15 mouse cellular contexts compared by ENCODE assay signal in the genomic region with DNA sequence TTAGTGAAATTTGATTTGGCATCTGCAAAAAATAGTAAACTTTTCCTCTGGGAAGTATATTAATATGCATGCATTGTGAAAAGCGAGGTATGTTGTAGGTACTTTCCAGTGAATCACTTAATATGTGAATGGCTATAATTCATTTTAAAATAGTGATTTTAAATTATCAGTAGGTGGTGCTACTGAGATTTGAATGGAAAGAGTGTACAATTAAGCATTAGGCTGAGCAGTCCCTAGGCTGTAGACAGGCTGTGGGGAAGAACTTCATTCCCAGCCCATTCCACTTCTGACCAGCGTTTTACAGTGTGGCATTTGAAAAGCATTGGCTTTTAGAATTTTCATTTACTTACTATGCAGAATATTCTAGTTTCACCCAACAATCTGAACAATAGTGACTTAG. TPM values are rescaled to one million over a fixed set of nuclear protein-coding genes. Genes with fewer than 3 reads are reported as not detected.
DNase-seq lines count a peak whose midpoint lies in the region; ATAC-seq and TF ChIP-seq lines count a peak whose summit lies in the region.
"Had no signal": no experiment of that assay in that cellular context is flagged by ENCODE, and none has a peak within 500 bp of the region (broad histone marks: within the 10 kb centered on the region; RNA-seq: fewer than 3 reads in every experiment).

No protein-coding gene starts in this region.

- WGBS in heart, postnatal 0 days: 60% methylated on average over 2 of the region's 2 CpGs
- WGBS in lung, embryonic 16.5 days: 66% methylated on average over 2 of the region's 2 CpGs
- 58% methylated on average over 2 of the region's 2 CpGs for WGBS in lung, adult 2 months
- 79% methylated on average over 2 of the region's 2 CpGs for WGBS in intestine, embryonic 15.5 days

- H3K4me3 ChIP-seq in heart, postnatal 0 days (ENCODE audit: low read depth, low read length): no peak overlapping the region
- H3K4me3 ChIP-seq in lung, embryonic 16.5 days (ENCODE audit: low read length): no peak overlapping the region
- no peak overlapping the region for H3K4me3 ChIP-seq in lung, adult 2 months (replicated peaks; ENCODE audit: extremely low read depth, low read depth, low read length)
- H3K4me3 ChIP-seq in intestine, embryonic 15.5 days (replicated peaks): no peak overlapping the region
- H3K4me3 ChIP-seq: liver, embryonic 13.5 days had no signal

- no peaks in the 10 kb centered on the region for H3K27me3 ChIP-seq in heart, postnatal 0 days (ENCODE audit: control insufficient read depth, insufficient read depth, low read length)
- H3K27me3 ChIP-seq in lung, embryonic 16.5 days (ENCODE audit: control insufficient read depth, insufficient read depth, low read depth, low read length): no peaks in the 10 kb centered on the region
- H3K27me3 ChIP-seq in intestine, embryonic 15.5 days (replicated peaks): no peaks in the 10 kb centered on the region
- H3K27me3 ChIP-seq in splenic B cell, adult 2 months (ENCODE audit: control insufficient read depth, insufficient read depth, low read length, poor library complexity, severe bottlenecking): no peaks in the 10 kb centered on the region
- H3K27me3 ChIP-seq: liver, embryonic 13.5 days had no signal

- ATAC-seq in heart, postnatal 0 days (ENCODE audit: insufficient read depth, low read depth): no peak
- peak; percentile 61; the same call in 1 of the 2 replicates for ATAC-seq in lung, embryonic 16.5 days (ENCODE audit: low read depth)
- peak; percentile 53; the same call in 1 of the 2 replicates for ATAC-seq in intestine, embryonic 15.5 days

- H3K4me1 ChIP-seq in heart, postnatal 0 days (ENCODE audit: control insufficient read depth, insufficient read depth): peaks cover 5% of the 10 kb centered on the region
- H3K4me1 ChIP-seq in lung, embryonic 16.5 days (replicated peaks; ENCODE audit: control insufficient read depth, insufficient read depth, low read length): no peaks in the 10 kb centered on the region
- H3K4me1 ChIP-seq in lung, adult 2 months (ENCODE audit: control insufficient read depth, insufficient read depth, low read length): peaks cover 5% of the 10 kb centered on the region; the same call in 1 of the 2 replicates
- H3K4me1 ChIP-seq in intestine, embryonic 15.5 days (replicated peaks): no peaks in the 10 kb centered on the region

- no peaks in the 10 kb centered on the region for H3K36me3 ChIP-seq in heart, postnatal 0 days (replicated peaks; ENCODE audit: control insufficient read depth, insufficient read depth, low read length)
- H3K36me3 ChIP-seq in lung, embryonic 16.5 days (ENCODE audit: control insufficient read depth, insufficient read depth, low read length): no peaks in the 10 kb centered on the region
- no peaks in the 10 kb centered on the region for H3K36me3 ChIP-seq in intestine, embryonic 15.5 days
- H3K36me3 ChIP-seq in splenic B cell, adult 2 months (ENCODE audit: control insufficient read depth, insufficient read depth, low read length, poor library complexity, severe bottlenecking): no peaks in the 10 kb centered on the region
- H3K36me3 ChIP-seq: liver, embryonic 13.5 days had no signal

- TF ChIP-seq POLR2A in lung, adult 2 months (IDR thresholded peaks at IDR 0.05; ENCODE audit: borderline replicate concordance, extremely low read depth, low read depth, low read length): no peak

- no peaks in the 10 kb centered on the region for H3K9me3 ChIP-seq in heart, postnatal 0 days (replicated peaks; ENCODE audit: control insufficient read depth, low read length)
- no peaks in the 10 kb centered on the region for H3K9me3 ChIP-seq in lung, embryonic 16.5 days (ENCODE audit: control insufficient read depth, low read length)
- H3K9me3 ChIP-seq in intestine, embryonic 15.5 days: no peaks in the 10 kb centered on the region
- H3K9me3 ChIP-seq: liver, embryonic 13.5 days had no signal

- no peak overlapping the region for H3K9ac ChIP-seq in heart, postnatal 0 days (replicated peaks; ENCODE audit: low read depth, low read length)
- H3K9ac ChIP-seq in lung, embryonic 16.5 days (ENCODE audit: low read length): no peak overlapping the region
- no peak overlapping the region for H3K9ac ChIP-seq in intestine, embryonic 15.5 days
- H3K9ac ChIP-seq: liver, embryonic 13.5 days had no signal

- peak; percentile 30 for TF ChIP-seq CTCF in heart, postnatal 0 days (IDR thresholded peaks at IDR 0.05; ENCODE audit: low read depth)
- TF ChIP-seq CTCF in lung, adult 2 months (IDR thresholded peaks at IDR 0.05; ENCODE audit: insufficient read depth, low read length): no peak

- H3K4me2 ChIP-seq in heart, postnatal 0 days (ENCODE audit: low read depth, low read length): no peak overlapping the region
- no peak overlapping the region for H3K4me2 ChIP-seq in lung, embryonic 16.5 days (ENCODE audit: low read depth, low read length)
- no peak overlapping the region for H3K4me2 ChIP-seq in intestine, embryonic 15.5 days (replicated peaks)
- H3K4me2 ChIP-seq: liver, embryonic 13.5 days had no signal

- no peak overlapping the region for H3K27ac ChIP-seq in heart, postnatal 0 days (ENCODE audit: low read depth)
- no peak overlapping the region for H3K27ac ChIP-seq in lung, embryonic 16.5 days (ENCODE audit: low read length)
- no peak overlapping the region for H3K27ac ChIP-seq in intestine, embryonic 15.5 days
- H3K27ac ChIP-seq: liver, embryonic 13.5 days had no signal

- no peak for TF ChIP-seq EP300 in heart, postnatal 0 days (IDR thresholded peaks at IDR 0.05; ENCODE audit: low read depth)

- peak; percentile 21 for DNase-seq in heart, postnatal 0 days (ENCODE audit: low spot score)
- no peak for DNase-seq in heart, postnatal 4 days
- DNase-seq in lung, adult 2 months: no peak
- DNase-seq in splenic B cell, adult 2 months (ENCODE audit: low read depth, low spot score): peak; percentile 7
- no peak for DNase-seq in B cell, adult 2 months
- DNase-seq: adrenal gland, postnatal 36 days; cerebellum, adult 11-12 months; heart, adult 18-20 months; kidney, postnatal 14 days; liver, embryonic 13.5 days had no signal

RNA-seq across cellular contexts. Expression of gene Tmem236, which starts 14.6 kb away (rescaled TPM):
- 1.2 TPM in 1 of 2 replicates, not detected in the other for total RNA-seq in heart, postnatal 0 days (2014; rRNA removed; ENCODE audit: low replicate concordance)
- polyA plus RNA-seq in heart, postnatal 0 days (2015; fragmentation: Nextera tagmentation; extraction: Ambion mirVana): 0.04 and 0.07 TPM in 2 replicates
- under 1 TPM; 0.21 to 0.25 TPM for total RNA-seq in heart, postnatal 4 days (2021)
- polyA plus RNA-seq in lung, embryonic 16.5 days (2015; fragmentation: Nextera tagmentation; extraction: Ambion mirVana): 0.05 and 0.08 TPM in 2 replicates
- polyA plus RNA-seq in lung, adult 2 months (2012; rRNA removed): 0.12 TPM in 1 of 2 replicates, not detected in the other
- 15.4 and 18.5 TPM in 2 replicates for polyA plus RNA-seq in intestine, embryonic 15.5 days (2015; fragmentation: Nextera tagmentation; extraction: Ambion mirVana)
- total RNA-seq: heart, adult 18-20 months; hematopoietic stem cell, adult 5-6 weeks; megakaryocyte-erythroid progenitor cell, adult 5-6 weeks; neutrophil, adult 5-6 weeks had no signal
- polyA plus RNA-seq: liver, embryonic 13.5 days had no signal

Comparison
In these comparisons a context has a peak if more than half of its experiments do, and no peak if none do; other contexts are left out.
1. DNase-seq: peak in heart, postnatal 0 days (single experiment) and splenic B cell, adult 2 months (single experiment); none in heart, postnatal 4 days (single experiment), lung, adult 2 months (single experiment) and B cell, adult 2 months (0 of 2).
2. RNA of gene Tmem236, which starts 14.6 kb away (polyA plus RNA-seq): 15.4 to 18.5 TPM in intestine, embryonic 15.5 days; 0.05 to 0.08 TPM in lung, embryonic 16.5 days, 0.04 to 0.07 TPM in heart, postnatal 0 days and 0.12 TPM in lung, adult 2 months; every median in the first group is over 10 times any median in the second.